Mouse (Mus musculus) liver, embryonic 15.5 days (tissue): ENCODE measurements around the gene Vac14. TPM values are rescaled to one million over a fixed set of nuclear protein-coding genes. Genes with fewer than 3 reads are reported as not detected.
A peak's percentile ranks its signal among the peaks of the same experiment; 100 is the strongest.
"Not testable (repeated sequence)": the region's sequence is repeated elsewhere in the genome, so short reads cannot be mapped to it uniquely, and the experiment has no call there.

Source experiments
- ATAC-seq: fragments of 200-750 bp; cut with Nextera tagmentation; 2 replicates; pipeline ENCODE4 v1.8.0; 2017; ENCODE audit warnings: moderate number of reproducible peaks, mild to moderate bottlenecking, moderate library complexity; ENCODE audit not compliant: insufficient read depth
- H3K27ac ChIP-seq: fragments of 300-500 bp; sonication (generic); replicated peaks from 2 replicates; pipeline ENCODE4 v1.5.1; 2015; ENCODE audit warnings: mild to moderate bottlenecking, inconsistent platforms
- H3K27me3 ChIP-seq: fragments of 300-500 bp; sonication (generic); 2 replicates; pipeline ENCODE4 v1.6.1; 2015; ENCODE audit warnings: mild to moderate bottlenecking, inconsistent platforms
- H3K36me3 ChIP-seq: fragments of 300-500 bp; sonication (generic); replicated peaks from 2 replicates; pipeline ENCODE4 v1.6.1; 2015; ENCODE audit warnings: moderate library complexity, mild to moderate bottlenecking, inconsistent platforms
- H3K4me1 ChIP-seq: fragments of 300-500 bp; sonication (generic); replicated peaks from 2 replicates; pipeline ENCODE4 v1.6.1; 2015; ENCODE audit warnings: inconsistent platforms
- H3K4me2 ChIP-seq: fragments of 300-500 bp; sonication (generic); 2 replicates; pipeline ENCODE4 v1.6.1; 2015; ENCODE audit warnings: moderate library complexity, mild to moderate bottlenecking, inconsistent platforms
- H3K4me3 ChIP-seq: fragments of 300-500 bp; sonication (generic); replicated peaks from 2 replicates; pipeline ENCODE4 v1.5.1; 2015; ENCODE audit warnings: mild to moderate bottlenecking, inconsistent platforms
- H3K9ac ChIP-seq: fragments of 300-500 bp; sonication (generic); 2 replicates; pipeline ENCODE4 v1.6.1; 2015; ENCODE audit warnings: moderate library complexity, mild to moderate bottlenecking, inconsistent platforms
- H3K9me3 ChIP-seq: fragments of 300-500 bp; sonication (generic); replicated peaks from 2 replicates; pipeline ENCODE4 v1.6.1; 2016; ENCODE audit warnings: inconsistent platforms
- WGBS: fragments of 180-500 bp; shearing (Covaris S2); methylation state at CpG from one replicate; pipeline ENCODE4 v1.1.7; 2015; ENCODE audit warnings: mixed read lengths; ENCODE audit not compliant: insufficient replicate concordance; 5-methylcytosine and 5-hydroxymethylcytosine counted together
- polyA plus RNA-seq: library from polyadenylated mRNA; unstranded; fragments of >200 nt; fragmentation: Nextera tagmentation; extraction: Ambion mirVana; gene quantifications from 2 replicates; pipeline ENCODE4 v1.2.1, GENCODE M21; 2015

The Vac14 gene
- polyA plus RNA-seq, 1 experiment from 2014 or later: 12.5 TPM

DNA sequence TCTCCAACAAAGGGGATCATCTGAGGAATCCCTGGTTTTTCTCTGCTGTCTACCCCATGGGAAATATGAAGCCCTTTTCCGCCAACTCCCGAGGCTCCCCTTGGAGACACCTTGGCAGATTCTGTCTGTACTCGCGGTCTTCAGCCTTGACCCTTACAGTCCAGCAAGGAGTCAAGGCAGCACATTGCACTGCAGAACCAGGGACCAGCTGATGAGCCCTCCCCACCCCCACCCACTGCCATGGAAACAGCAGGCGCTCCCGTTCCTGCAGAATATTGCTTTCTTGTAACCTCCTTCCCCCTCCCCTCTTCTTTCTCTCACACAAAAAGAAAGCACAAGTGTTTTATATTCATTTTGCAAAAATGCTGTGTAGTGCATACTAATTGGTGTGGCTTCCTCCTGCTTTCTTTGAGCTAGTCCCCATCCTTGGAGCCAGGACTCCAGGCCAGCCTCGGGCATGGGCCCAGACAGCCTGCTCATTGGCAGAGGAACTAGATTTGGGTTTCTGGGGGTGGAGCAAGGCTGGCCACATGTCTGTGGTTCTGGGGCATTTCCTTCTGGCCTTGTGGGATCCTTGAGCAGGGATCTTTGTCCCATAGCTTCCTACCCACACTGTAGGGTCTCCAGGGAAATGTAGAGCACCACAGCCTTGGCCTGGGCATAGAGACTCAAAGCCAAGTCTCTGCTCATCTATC lies 46.0 kb downstream of the Vac14 start:
- no peak overlapping the region for H3K27ac ChIP-seq
- no peak overlapping the region for H3K9ac ChIP-seq
- peaks cover 12% of the 10 kb centered on the region for H3K4me1 ChIP-seq
- no peaks in the 10 kb centered on the region for H3K27me3 ChIP-seq
- no peak overlapping the region for H3K4me2 ChIP-seq
- no peaks in the 10 kb centered on the region for H3K9me3 ChIP-seq
- 66% methylated on average over 7 of the region's 7 CpGs for WGBS
- no peak overlapping the region for H3K4me3 ChIP-seq
- peaks cover 14% of the 10 kb centered on the region; the same call in 1 of the 2 replicates for H3K36me3 ChIP-seq
- ATAC-seq: no peak

DNA sequence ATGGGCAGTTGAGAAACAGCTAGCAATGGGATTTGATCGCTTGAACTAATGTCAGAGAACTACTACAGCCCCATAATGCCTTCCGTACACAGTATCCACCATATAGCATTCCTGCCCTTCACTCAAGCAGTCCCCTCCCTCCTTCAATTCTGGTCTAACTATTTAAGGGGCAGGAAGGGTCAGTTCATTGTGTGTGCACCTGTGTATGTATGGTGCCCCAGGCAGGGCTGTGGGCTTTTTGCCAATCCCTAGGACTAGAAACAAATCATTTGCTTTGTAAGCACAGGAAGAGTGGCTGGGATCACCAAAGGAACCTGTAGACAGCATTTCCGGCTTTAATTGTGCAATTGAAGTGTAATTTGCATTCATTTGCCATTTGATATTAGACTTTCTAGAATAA lies 46.6 kb downstream of the Vac14 start:
- H3K27ac ChIP-seq: no peak overlapping the region
- no peaks in the 10 kb centered on the region for H3K27me3 ChIP-seq
- peaks cover 14% of the 10 kb centered on the region for H3K4me1 ChIP-seq
- no peak overlapping the region for H3K4me3 ChIP-seq
- H3K4me2 ChIP-seq: no peak overlapping the region
- WGBS: 67% methylated on average over 3 of the region's 3 CpGs
- H3K9me3 ChIP-seq: no peaks in the 10 kb centered on the region
- H3K36me3 ChIP-seq: peaks cover 10% of the 10 kb centered on the region; the same call in 1 of the 2 replicates
- ATAC-seq: no peak
- H3K9ac ChIP-seq: no peak overlapping the region

- 28% methylated on average over 8 of the region's 8 CpGs for WGBS
- peaks cover 18% of the 10 kb centered on the region for H3K4me1 ChIP-seq
- H3K27ac ChIP-seq, H3K4me3 ChIP-seq, H3K27me3 ChIP-seq, H3K9ac ChIP-seq, H3K36me3 ChIP-seq, H3K4me2 ChIP-seq, H3K9me3 ChIP-seq: not testable (repeated sequence)
- ATAC-seq: peak; percentile 64
These were observed 49.3 kb downstream of the Vac14 start for GRCm38 (mm10) chr8:110667590-110668177.

DNA sequence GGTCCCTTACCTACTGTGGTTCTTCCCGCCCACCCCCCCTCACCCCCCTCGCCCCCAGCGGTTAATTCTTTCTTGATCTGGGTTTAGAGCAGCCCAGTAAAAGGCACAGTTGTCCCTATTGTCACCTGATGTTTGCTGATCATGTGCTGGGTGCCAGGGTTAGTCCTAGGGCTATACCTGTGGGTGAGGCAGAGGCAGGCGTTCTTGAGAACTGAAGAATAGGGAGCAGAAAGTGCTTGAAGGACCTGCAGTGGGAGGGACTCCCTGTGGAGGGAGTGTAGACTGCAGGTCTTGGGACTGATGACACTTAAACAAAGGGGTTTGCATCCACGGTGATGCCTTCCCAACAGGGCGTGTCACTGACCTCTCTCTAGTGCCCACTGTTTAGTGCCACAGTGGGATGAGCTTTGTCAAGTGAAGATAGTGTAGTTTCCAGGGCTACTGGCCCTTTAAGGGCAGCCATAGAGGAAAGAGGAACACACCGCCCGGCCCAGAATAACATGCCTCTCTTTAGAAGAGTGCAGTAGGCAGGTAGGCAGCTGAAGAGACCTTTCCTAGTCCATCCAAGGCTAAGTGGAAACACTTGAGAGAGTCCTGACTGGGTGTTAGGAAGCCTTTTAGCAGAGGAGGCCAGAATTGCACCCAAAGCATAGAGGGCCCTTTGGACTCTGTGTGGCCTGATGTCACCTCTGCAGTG lies 51.7 kb downstream of the Vac14 start:
- 47% methylated on average over 8 of the region's 8 CpGs for WGBS
- no peak overlapping the region for H3K27ac ChIP-seq
- H3K4me1 ChIP-seq: peaks cover 18% of the 10 kb centered on the region
- H3K9ac ChIP-seq: no peak overlapping the region
- no peak overlapping the region for H3K4me2 ChIP-seq
- no peak for ATAC-seq
- H3K27me3 ChIP-seq: no peaks in the 10 kb centered on the region
- H3K36me3 ChIP-seq: peaks cover 16% of the 10 kb centered on the region; the same call in 1 of the 2 replicates
- H3K4me3 ChIP-seq: no peak overlapping the region
- H3K9me3 ChIP-seq: no peaks in the 10 kb centered on the region

DNA sequence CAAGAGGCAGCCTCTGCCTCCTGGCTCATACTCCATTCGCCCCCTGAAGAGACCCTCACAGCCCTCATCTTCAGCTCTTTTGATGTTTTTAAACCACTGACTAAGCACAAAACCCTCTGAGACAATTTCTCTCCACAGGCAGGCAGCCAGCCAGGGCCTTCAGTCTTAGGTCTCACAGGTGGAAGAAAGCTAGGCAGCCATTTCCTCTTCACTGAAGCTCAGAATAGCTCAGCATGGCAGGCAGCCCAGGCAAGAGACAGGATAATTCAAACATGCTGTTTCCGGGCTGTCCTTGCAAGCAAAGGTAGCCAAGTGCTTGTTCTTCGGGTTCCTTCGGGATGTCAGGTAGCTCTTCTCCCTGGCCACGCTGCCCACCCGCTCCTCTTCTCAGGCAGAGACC lies 52.9 kb downstream of the Vac14 start:
- no peak overlapping the region for H3K27ac ChIP-seq
- 77% methylated on average over 6 of the region's 6 CpGs for WGBS
- no peak for ATAC-seq
- H3K36me3 ChIP-seq: peaks cover 16% of the 10 kb centered on the region; the same call in 1 of the 2 replicates
- H3K9me3 ChIP-seq: no peaks in the 10 kb centered on the region
- no peak overlapping the region for H3K4me2 ChIP-seq
- H3K9ac ChIP-seq: no peak overlapping the region
- H3K27me3 ChIP-seq: no peaks in the 10 kb centered on the region
- H3K4me3 ChIP-seq: no peak overlapping the region
- H3K4me1 ChIP-seq: peaks cover 18% of the 10 kb centered on the region

DNA sequence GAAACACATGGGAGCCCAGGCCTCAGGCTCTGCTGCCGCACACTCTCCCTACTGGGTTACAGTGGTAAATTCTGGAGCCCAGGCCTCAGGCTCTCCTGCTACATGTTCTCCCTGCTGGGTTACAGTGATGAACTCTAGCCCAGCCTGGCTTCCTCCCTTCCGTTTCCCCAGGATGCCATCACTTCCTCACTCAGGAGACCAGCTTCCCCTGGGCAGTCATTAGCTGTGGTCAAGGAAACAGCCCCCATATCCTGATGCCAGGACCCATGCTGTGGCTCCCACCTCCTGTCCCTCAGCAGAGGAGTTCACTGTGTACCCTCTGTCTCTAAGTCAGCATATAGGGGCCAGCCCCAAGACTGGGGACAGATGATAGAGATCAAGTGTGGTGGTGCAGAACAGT lies 53.7 kb downstream of the Vac14 start:
- Histone ChIP-seq H3K27me3 (no peaks in the 10 kb centered on the region), H3K9ac (no peak overlapping the region), H3K4me3 (no peak overlapping the region), H3K9me3 (no peaks in the 10 kb centered on the region), H3K27ac (no peak overlapping the region), H3K4me1 (peaks cover 18% of the 10 kb centered on the region), H3K36me3 (peaks cover 16% of the 10 kb centered on the region; the same call in 1 of the 2 replicates), H3K4me2 (no peak overlapping the region)
- whole genome bisulfite sequencing: 64% methylated on average over 2 of the region's 2 CpGs
- no peak for ATAC-seq

DNA sequence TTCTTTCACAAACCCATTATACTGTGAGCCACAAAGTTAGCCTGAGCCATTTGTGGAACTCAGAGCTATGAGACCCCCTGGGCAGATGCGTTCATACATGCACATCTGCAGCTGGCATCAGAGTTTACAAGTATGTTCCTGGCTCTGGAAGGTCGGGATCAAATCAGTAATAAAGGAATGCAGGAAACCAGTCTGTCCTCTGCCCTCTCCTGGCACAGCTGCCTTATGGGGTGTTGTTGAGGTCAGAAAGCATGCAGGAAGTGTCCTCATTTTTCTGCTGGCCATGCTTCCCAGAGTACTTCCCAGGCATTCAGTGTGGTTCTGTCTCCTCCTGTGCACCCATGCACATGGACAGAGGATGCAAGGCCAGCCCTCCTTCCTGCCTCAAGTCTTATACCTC lies 54.8 kb downstream of the Vac14 start:
- H3K4me1 ChIP-seq: peaks cover 13% of the 10 kb centered on the region; the same call in 1 of the 2 replicates
- 51% methylated on average over 2 of the region's 2 CpGs for WGBS
- H3K9me3 ChIP-seq: no peaks in the 10 kb centered on the region
- ATAC-seq: no peak
- H3K27ac ChIP-seq: no peak overlapping the region
- H3K27me3 ChIP-seq: no peaks in the 10 kb centered on the region
- peaks cover 16% of the 10 kb centered on the region; the same call in 1 of the 2 replicates for H3K36me3 ChIP-seq
- H3K4me2 ChIP-seq: no peak overlapping the region
- no peak overlapping the region for H3K4me3 ChIP-seq
- no peak overlapping the region for H3K9ac ChIP-seq

GRCm38 (mm10) chr8:110674589-110674988 lies 56.2 kb downstream of the Vac14 start:
- H3K4me3 ChIP-seq: no peak overlapping the region
- H3K4me2 ChIP-seq: no peak overlapping the region
- peaks cover 16% of the 10 kb centered on the region; the same call in 1 of the 2 replicates for H3K36me3 ChIP-seq
- H3K9ac ChIP-seq: no peak overlapping the region
- H3K27ac ChIP-seq: no peak overlapping the region
- H3K9me3 ChIP-seq: no peaks in the 10 kb centered on the region
- H3K27me3 ChIP-seq: no peaks in the 10 kb centered on the region
- WGBS: 81% methylated on average over 1 of the region's 1 CpGs
- ATAC-seq: no peak
- H3K4me1 ChIP-seq: peaks cover 6% of the 10 kb centered on the region; the same call in 1 of the 2 replicates

GRCm38 (mm10) chr8:110676702-110677101 lies 58.3 kb downstream of the Vac14 start:
- H3K9ac ChIP-seq: no peak overlapping the region
- H3K36me3 ChIP-seq: peaks cover 10% of the 10 kb centered on the region; the same call in 1 of the 2 replicates
- no peak for ATAC-seq
- H3K4me1 ChIP-seq: no peaks in the 10 kb centered on the region
- 66% methylated on average over 5 of the region's 5 CpGs for WGBS
- H3K4me3 ChIP-seq: no peak overlapping the region
- no peaks in the 10 kb centered on the region for H3K9me3 ChIP-seq
- no peak overlapping the region for H3K27ac ChIP-seq
- H3K4me2 ChIP-seq: no peak overlapping the region
- H3K27me3 ChIP-seq: no peaks in the 10 kb centered on the region

DNA sequence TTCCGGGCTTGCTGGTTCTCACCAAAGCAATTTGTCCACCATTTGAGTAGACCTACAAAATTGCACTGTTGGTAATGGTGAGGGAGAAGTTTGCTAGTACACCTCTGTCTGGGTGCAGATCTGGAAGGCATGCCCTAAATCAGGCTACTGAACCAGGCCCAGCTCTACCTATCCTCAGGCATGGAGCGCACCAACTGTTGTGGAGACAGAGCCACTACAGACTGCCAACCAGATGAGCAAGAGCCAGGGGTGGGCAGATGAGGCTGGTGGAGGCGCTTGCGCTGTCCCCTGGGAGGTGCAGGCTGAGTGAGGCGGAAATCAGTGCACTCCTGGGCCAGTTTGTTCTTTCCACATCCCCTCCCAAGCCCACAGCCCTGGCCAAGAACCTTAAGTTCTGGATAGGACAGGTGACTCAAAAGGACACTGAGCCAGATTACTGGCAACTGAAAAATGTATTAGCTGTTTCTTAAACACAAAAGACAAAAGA lies 58.8 kb downstream of the Vac14 start:
- H3K4me2 ChIP-seq: no peak overlapping the region
- H3K4me1 ChIP-seq: no peaks in the 10 kb centered on the region
- H3K4me3 ChIP-seq: no peak overlapping the region
- no peak overlapping the region for H3K27ac ChIP-seq
- no peaks in the 10 kb centered on the region for H3K9me3 ChIP-seq
- no peak overlapping the region for H3K9ac ChIP-seq
- H3K27me3 ChIP-seq: no peaks in the 10 kb centered on the region
- 79% methylated on average over 5 of the region's 5 CpGs for WGBS
- peaks cover 10% of the 10 kb centered on the region; the same call in 1 of the 2 replicates for H3K36me3 ChIP-seq
- ATAC-seq: no peak

- Histone ChIP-seq H3K27me3 (no peaks in the 10 kb centered on the region), H3K9ac (no peak overlapping the region), H3K27ac (no peak overlapping the region), H3K4me1 (no peaks in the 10 kb centered on the region), H3K9me3 (no peaks in the 10 kb centered on the region), H3K4me3 (no peak overlapping the region), H3K4me2 (no peak overlapping the region), H3K36me3 (peaks cover 21% of the 10 kb centered on the region)
- no peak for ATAC-seq
- WGBS: 54% methylated on average over 3 of the region's 3 CpGs
These were observed 60.6 kb downstream of the Vac14 start for GRCm38 (mm10) chr8:110678989-110679388.
